Mouse (Mus musculus) kidney, adult 2 months (tissue): ENCODE measurements around the gene 1600014C23Rik.

Experiments used
- CTCF ChIP-seq: fragments of 200-500 bp; conservative IDR thresholded peaks from 2 replicates; pipeline ENCODE4 v1.5.1; 2011; ENCODE audit warnings: low read depth, mild to moderate bottlenecking, control low read depth, low read length, moderate library complexity, mixed read lengths; ENCODE audit not compliant: insufficient read depth, insufficient read length
- POLR2A ChIP-seq: fragments of 200-500 bp; IDR thresholded peaks from one replicate; pipeline ENCODE4 v1.6.1; 2011; ENCODE audit warnings: low read depth, low read length, control low read depth

DNA sequence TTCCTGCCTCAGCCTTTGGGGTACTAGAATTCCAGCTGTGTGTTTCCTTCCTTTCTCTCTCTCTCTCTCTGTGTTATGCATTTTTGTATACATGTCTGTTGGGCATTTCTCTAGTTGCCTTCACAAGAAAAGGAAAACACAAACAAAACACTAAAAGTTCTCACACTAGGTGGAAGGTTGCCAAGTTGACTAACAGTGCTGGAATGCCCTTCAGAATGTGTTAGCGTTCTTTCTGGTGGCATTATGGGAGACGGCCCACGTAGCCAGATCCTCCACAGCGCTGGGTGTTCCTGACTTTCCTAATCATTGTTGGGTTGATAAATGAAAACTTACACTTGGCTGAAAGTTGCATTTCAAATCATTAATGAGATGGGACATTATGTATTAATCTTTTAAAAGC lies 44.8 kb upstream of the 1600014C23Rik start:
- TF ChIP-seq POLR2A (no peak), CTCF (no peak)
